15 mouse cellular contexts compared by ENCODE assay signal in genomic region chr9:74793394-74793793, GRCm38 (mm10).
"Had no signal": no experiment of that assay in that cellular context is flagged by ENCODE, and none has a peak within 500 bp of the region (broad histone marks: within the 10 kb centered on the region; RNA-seq: fewer than 3 reads in every experiment).

No protein-coding gene starts in this region.

- H3K4me3 ChIP-seq: limb, embryonic 15.5 days; midbrain, embryonic 15.5 days; neural tube, embryonic 13.5 days had no signal

- ATAC-seq: midbrain, embryonic 15.5 days had no signal

- H3K27ac ChIP-seq: kidney, postnatal 0 days; limb, embryonic 15.5 days; midbrain, embryonic 15.5 days; neural tube, embryonic 13.5 days had no signal

- DNase-seq: kidney, adult 11 months; kidney, adult 9 months; kidney, postnatal 36 days; layer of hippocampus, adult 9-11 months; layer of hippocampus, postnatal 36 days; lung, embryonic 14.5 days; lung, postnatal 10 days; lung, postnatal 4 days; right cerebral cortex, postnatal 14 days; thymus, postnatal 4 days had no signal

- H3K9ac ChIP-seq: limb, embryonic 15.5 days; lung, embryonic 14.5 days; midbrain, embryonic 15.5 days; neural tube, embryonic 13.5 days had no signal

- H3K36me3 ChIP-seq: limb, embryonic 15.5 days; midbrain, embryonic 15.5 days; neural tube, embryonic 13.5 days had no signal

- H3K4me1 ChIP-seq: limb, embryonic 15.5 days; midbrain, embryonic 15.5 days had no signal

- H3K4me2 ChIP-seq: limb, embryonic 15.5 days; lung, embryonic 14.5 days; midbrain, embryonic 11.5 days; midbrain, embryonic 15.5 days; neural tube, embryonic 13.5 days had no signal

- H3K9me3 ChIP-seq: limb, embryonic 15.5 days; midbrain, embryonic 15.5 days; neural tube, embryonic 13.5 days had no signal

- H3K27me3 ChIP-seq: limb, embryonic 15.5 days; midbrain, embryonic 15.5 days; neural tube, embryonic 13.5 days had no signal
